ENCODE assay signal across 30 mouse cellular contexts in genomic region chr13:43909933-43910332, GRCm38 (mm10).
DNase-seq lines count a peak whose midpoint lies in the region; ATAC-seq and TF ChIP-seq lines count a peak whose summit lies in the region.
"Had no signal": no experiment of that assay in that cellular context is flagged by ENCODE, and none has a peak within 500 bp of the region (broad histone marks: within the 10 kb centered on the region; RNA-seq: fewer than 3 reads in every experiment).

No protein-coding gene starts in this region.

- no peak for TF ChIP-seq POLR2A in kidney, adult 2 months (IDR thresholded peaks at IDR 0.05; ENCODE audit: low read depth, low read length)

- no peaks in the 10 kb centered on the region for H3K9me3 ChIP-seq in neural tube, embryonic 15.5 days (replicated peaks)
- H3K9me3 ChIP-seq: hindbrain, embryonic 13.5 days had no signal

- no peak for ATAC-seq in neural tube, embryonic 15.5 days (ENCODE audit: low FRiP score)
- ATAC-seq: forebrain, embryonic 16.5 days had no signal

- DNase-seq in kidney, postnatal 10 days = peak; percentile 52
- no peak for DNase-seq in kidney, adult 2 months
- peak; percentile 53 for DNase-seq in neural tube, embryonic 10.5 days (ENCODE audit: extremely low spot score, low spot score)
- DNase-seq in embryo, embryonic 9.5 days (ENCODE audit: extremely low spot score) = peak; percentile 69
- no peak for DNase-seq in layer of hippocampus, adult 11-12 months (ENCODE audit: low spot score)
- no peak for DNase-seq in spleen, adult 18-20 months
- DNase-seq: adrenal gland, adult 2 months; adrenal gland, postnatal 36 days; B cell, adult 2 months; cerebellum, adult 18-20 months; cerebellum, postnatal 10 days; gastrocnemius, postnatal 10 days; heart, postnatal 36 days; kidney, adult 8-10 months; kidney, postnatal 36 days; layer of hippocampus, adult 9-11 months; liver; lung, embryonic 14.5 days; lung, postnatal 14 days; right cerebral cortex, adult 18-20 months; thymus, adult 18-20 months; thymus, postnatal 36 days had no signal

- no peaks in the 10 kb centered on the region for H3K4me1 ChIP-seq in kidney, adult 2 months (ENCODE audit: control insufficient read depth, insufficient read depth, low read length)
- H3K4me1 ChIP-seq in neural tube, embryonic 15.5 days = peaks cover 24% of the 10 kb centered on the region

- 58% methylated on average over 7 of the region's 7 CpGs for WGBS in kidney, adult 2 months
- 52% methylated on average over 7 of the region's 7 CpGs for WGBS in neural tube, embryonic 15.5 days

- H3K27me3 ChIP-seq in kidney, adult 2 months (replicated peaks; ENCODE audit: control insufficient read depth, insufficient read depth, low read length) = no peaks in the 10 kb centered on the region
- no peaks in the 10 kb centered on the region for H3K27me3 ChIP-seq in neural tube, embryonic 15.5 days (replicated peaks)

- H3K4me2 ChIP-seq in neural tube, embryonic 15.5 days = no peak overlapping the region
- H3K4me2 ChIP-seq: heart, embryonic 11.5 days; hindbrain, embryonic 13.5 days; lung, embryonic 14.5 days; midbrain, embryonic 11.5 days had no signal

- H3K36me3 ChIP-seq in kidney, adult 2 months (ENCODE audit: control insufficient read depth, insufficient read depth, low read length) = no peaks in the 10 kb centered on the region
- no peaks in the 10 kb centered on the region for H3K36me3 ChIP-seq in neural tube, embryonic 15.5 days
- H3K36me3 ChIP-seq: hindbrain, embryonic 13.5 days had no signal

- TF ChIP-seq CTCF in kidney, adult 2 months (conservative IDR thresholded peaks at IDR 0.05; ENCODE audit: insufficient read depth, insufficient read length, low read depth, low read length) = no peak

- H3K27ac ChIP-seq in kidney, adult 2 months (ENCODE audit: insufficient read depth, low read depth, low read length) = no peak overlapping the region
- H3K27ac ChIP-seq in neural tube, embryonic 15.5 days (replicated peaks) = no peak overlapping the region
- H3K27ac ChIP-seq: hindbrain, embryonic 13.5 days; liver, embryonic 14.5 days; stomach, postnatal 0 days had no signal

- no peak overlapping the region for H3K9ac ChIP-seq in neural tube, embryonic 15.5 days (replicated peaks)
- H3K9ac ChIP-seq: hindbrain, embryonic 13.5 days; liver, embryonic 14.5 days; lung, embryonic 14.5 days had no signal

- no peak overlapping the region for H3K4me3 ChIP-seq in kidney, adult 2 months (ENCODE audit: insufficient read depth, low read depth, low read length)
- no peak overlapping the region for H3K4me3 ChIP-seq in neural tube, embryonic 15.5 days (replicated peaks)
- H3K4me3 ChIP-seq: erythroblast, embryonic 14.5 days; hindbrain, embryonic 13.5 days had no signal

Comparison
In these comparisons a context has a peak if more than half of its experiments do, and no peak if none do; other contexts are left out.
1. DNase-seq: peak in kidney, postnatal 10 days (single experiment), neural tube, embryonic 10.5 days (single experiment) and embryo, embryonic 9.5 days (single experiment); none in kidney, adult 2 months (single experiment), layer of hippocampus, adult 11-12 months (single experiment) and spleen, adult 18-20 months (0 of 2).